Mouse (Mus musculus): ENCODE results near the gene Ubl4b.

GRCm38 (mm10) chr3:107546956-107547355 lies 7.9 kb downstream of the Ubl4b start:
- TF ChIP-seq MYOG (IDR thresholded peaks at IDR 0.05; ENCODE audit: control insufficient read depth, extremely low read depth, insufficient read length) (no peak), CTCF (IDR thresholded peaks at IDR 0.05; ENCODE audit: control insufficient read depth, insufficient read depth, insufficient read length) (no peak), MAX (IDR thresholded peaks at IDR 0.05) (no peak), USF1 (IDR thresholded peaks at IDR 0.05; ENCODE audit: low read depth) (no peak), CEBPB (IDR thresholded peaks at IDR 0.05; ENCODE audit: low read depth) (no peak), MYOD1 (IDR thresholded peaks at IDR 0.05; ENCODE audit: control insufficient read depth, insufficient read length, low read depth) (peak; percentile 1)
